Mouse (Mus musculus): Measurements from ENCODE around the gene Pafah1b2. TPM values are rescaled to one million over a fixed set of nuclear protein-coding genes. Genes with fewer than 3 reads are reported as not detected.

Pafah1b2 gene
- total RNA-seq, 4 experiments from 2014 or later: 206 to 233 (median 217) TPM

- DNase-seq (ENCODE audit: low spot score in 2 of 2): no peak
Observed at GRCm38 (mm10) chr9:45942916-45943315, 69.6 kb downstream of the Pafah1b2 start.

GRCm38 (mm10) chr9:45942464-45942863 is 70.0 kb downstream of the Pafah1b2 start:
- no peak for DNase-seq (ENCODE audit: low spot score in 2 of 2)

- DNase-seq (ENCODE audit: low spot score in 2 of 2): no peak
Observed at GRCm38 (mm10) chr9:45941329-45941888, 71.1 kb downstream of the Pafah1b2 start.

- DNase-seq (ENCODE audit: low spot score in 2 of 2): no peak
Observed at GRCm38 (mm10) chr9:45939794-45940193, 72.7 kb downstream of the Pafah1b2 start.

GRCm38 (mm10) chr9:45938952-45939637 is 73.4 kb downstream of the Pafah1b2 start:
- DNase-seq (ENCODE audit: low spot score in 2 of 2): no peak

GRCm38 (mm10) chr9:45938088-45938487 is 74.4 kb downstream of the Pafah1b2 start:
- DNase-seq (ENCODE audit: low spot score in 2 of 2): no peak

GRCm38 (mm10) chr9:45936883-45937282 is 75.6 kb downstream of the Pafah1b2 start:
- DNase-seq (ENCODE audit: low spot score in 2 of 2): no peak

GRCm38 (mm10) chr9:45935628-45936210 is 76.8 kb downstream of the Pafah1b2 start, which contains the start of gene Tagln:
Gene Tagln (minus strand): TSS chr9:45936058.
- DNase-seq (ENCODE audit: low spot score in 2 of 2): no peak

- DNase-seq (ENCODE audit: low spot score in 2 of 2): peak in 1 of 2 experiments; percentile 50
Observed at GRCm38 (mm10) chr9:45932571-45933415, 79.7 kb downstream of the Pafah1b2 start.

GRCm38 (mm10) chr9:45931958-45932357 is 80.5 kb downstream of the Pafah1b2 start:
- DNase-seq (ENCODE audit: low spot score in 2 of 2): no peak

GRCm38 (mm10) chr9:45929285-45929684 is 83.2 kb downstream of the Pafah1b2 start:
- no peak for DNase-seq (ENCODE audit: low spot score in 2 of 2)

- DNase-seq (ENCODE audit: low spot score in 2 of 2): no peak
Observed at GRCm38 (mm10) chr9:45919895-45920294, 92.6 kb downstream of the Pafah1b2 start.

GRCm38 (mm10) chr9:45917041-45917934 is 95.2 kb downstream of the Pafah1b2 start:
- DNase-seq (ENCODE audit: low spot score in 2 of 2): peak in 1 of 2 experiments; percentile 56

- peak in 1 of 2 experiments; percentile 40 for DNase-seq (ENCODE audit: low spot score in 2 of 2)
Observed at GRCm38 (mm10) chr9:45915659-45916058, 96.8 kb downstream of the Pafah1b2 start.

Small RNA genes lying within 50 kb of the gene (microRNA-seq; reads per million reads assigned to microRNA genes)
- 0 reads per million in 2 experiments for gene Mir7087

Other genes with a start within 250 kb of the Pafah1b2 start
- gene Cep164, start 184.0 kb downstream of the Pafah1b2 start, total RNA-seq (2022): 10 to 100 TPM; 14.9 to 16.3 (median 15.3) TPM
- gene Bace1, start 174.1 kb downstream of the Pafah1b2 start, total RNA-seq (2022): 10 to 100 TPM; 76.6 to 81.9 (median 78.9) TPM
- gene Pcsk7, start 106.2 kb downstream of the Pafah1b2 start, total RNA-seq (2022): 10 to 100 TPM; 20.5 to 28.5 (median 23.0) TPM
- gene Rnf214, start 105.8 kb downstream of the Pafah1b2 start, total RNA-seq (2022): 10 to 100 TPM; 72.3 to 85.7 (median 81.2) TPM
- 10 to 100 TPM in 1 of 4 experiments, 1 to 10 TPM in 3; 8.9 to 17.1 (median 9.1) TPM for gene Tagln, start 76.6 kb downstream of the Pafah1b2 start, total RNA-seq (2022)
- gene Sidt2, start 57.4 kb downstream of the Pafah1b2 start, total RNA-seq (2022): 10 to 100 TPM; 77.9 to 79.8 (median 78.2) TPM
- 100 to 1,000 TPM; 128 to 145 (median 136) TPM for gene Sik3, start 130 bp upstream of the Pafah1b2 start, total RNA-seq (2022)
- gene Apoa1, start 215.9 kb upstream of the Pafah1b2 start, total RNA-seq (2022): under 1 TPM in 3 of 4 experiments, not detected in 1; 0.36 to 0.43 (median 0.37) TPM
- 1 to 10 TPM in 3 of 4 experiments, not detected in 1; 1.4 to 1.6 (median 1.6) TPM for gene Apoc3, start 222.9 kb upstream of the Pafah1b2 start, total RNA-seq (2022)
- not detected for gene Apoa4, start 228.0 kb upstream of the Pafah1b2 start, total RNA-seq (2022)

All from left cerebral cortex, adult 8-10 months (tissue).